Mouse (Mus musculus) liver, adult 2 months (tissue): ENCODE measurements around the gene Zfp113. TPM values are rescaled to one million over a fixed set of nuclear protein-coding genes. Genes with fewer than 3 reads are reported as not detected.
A peak's percentile ranks its signal among the peaks of the same experiment; 100 is the strongest.

Source experiments
- DNase-seq: peaks from one replicate; pipeline ENCODE4 v3.0.0-alpha.2; 2011; ENCODE audit warnings: low read depth, low spot score; ENCODE audit errors: extremely low read depth
- H3K27ac ChIP-seq: fragments of 200-500 bp; replicated peaks from 2 replicates; pipeline ENCODE4 v1.5.1; 2012; ENCODE audit warnings: low read depth, mild to moderate bottlenecking, control low read depth, inconsistent platforms, low read length; ENCODE audit not compliant: insufficient read depth
- H3K27me3 ChIP-seq: fragments of 200-500 bp; 2 replicates; pipeline ENCODE4 v1.6.1; 2012; ENCODE audit warnings: mild to moderate bottlenecking, moderate library complexity, low read length, inconsistent platforms; ENCODE audit not compliant: control insufficient read depth, insufficient read depth
- H3K36me3 ChIP-seq: fragments of 200-500 bp; 2 replicates; pipeline ENCODE4 v1.6.1; 2012; ENCODE audit warnings: low read length, inconsistent platforms; ENCODE audit not compliant: control insufficient read depth, insufficient read depth
- H3K4me1 ChIP-seq: fragments of 200-500 bp; 2 replicates; pipeline ENCODE4 v1.6.1; 2011; ENCODE audit warnings: low read length; ENCODE audit not compliant: control insufficient read depth, insufficient read depth
- H3K4me3 ChIP-seq: fragments of 200-500 bp; 2 replicates; pipeline ENCODE4 v1.5.1; 2011; ENCODE audit warnings: low read depth, mild to moderate bottlenecking, control low read depth, low read length, moderate library complexity; ENCODE audit not compliant: insufficient read depth
- H3K79me2 ChIP-seq: fragments of 200-500 bp; 2 replicates; pipeline ENCODE4 v1.6.1; 2012; ENCODE audit warnings: inconsistent platforms, mild to moderate bottlenecking, low read length, moderate library complexity; ENCODE audit not compliant: control insufficient read depth, insufficient read depth
- H3K9ac ChIP-seq: fragments of 200-500 bp; 2 replicates; pipeline ENCODE4 v1.6.1; 2012; ENCODE audit warnings: low read depth, mild to moderate bottlenecking, control low read depth, inconsistent platforms, low read length
- CTCF ChIP-seq: fragments of 200-500 bp; IDR thresholded peaks from 2 replicates; pipeline ENCODE4 v1.5.1; 2011; ENCODE audit warnings: low read depth, low read length, control low read depth
- POLR2A ChIP-seq: fragments of 200-500 bp; IDR thresholded peaks from 2 replicates; pipeline ENCODE4 v1.6.1; 2011; ENCODE audit warnings: low read length, control low read depth; ENCODE audit not compliant: insufficient read depth; ENCODE audit errors: extremely low read depth
- WGBS: fragments of 180-500 bp; shearing (Covaris S2); methylation state at CpG from one replicate; pipeline ENCODE4 v1.1.7; 2018; 5-methylcytosine and 5-hydroxymethylcytosine counted together
- polyA plus RNA-seq: library from polyadenylated mRNA; depleted of rRNA; stranded (reverse); fragments of >200 nt; gene quantifications from 2 replicates; pipeline ENCODE4 v1.2.3, GENCODE M21; 2012; rRNA removed
- total RNA-seq: library from RNA; depleted of rRNA; stranded (reverse); fragments of >200 nt; gene quantifications from 2 replicates; pipeline ENCODE4 v1.2.3, GENCODE M21; 2014; rRNA removed

Zfp113 gene
- total and polyA plus RNA-seq, 2 experiments: 3.8 to 4.2 TPM

DNA sequence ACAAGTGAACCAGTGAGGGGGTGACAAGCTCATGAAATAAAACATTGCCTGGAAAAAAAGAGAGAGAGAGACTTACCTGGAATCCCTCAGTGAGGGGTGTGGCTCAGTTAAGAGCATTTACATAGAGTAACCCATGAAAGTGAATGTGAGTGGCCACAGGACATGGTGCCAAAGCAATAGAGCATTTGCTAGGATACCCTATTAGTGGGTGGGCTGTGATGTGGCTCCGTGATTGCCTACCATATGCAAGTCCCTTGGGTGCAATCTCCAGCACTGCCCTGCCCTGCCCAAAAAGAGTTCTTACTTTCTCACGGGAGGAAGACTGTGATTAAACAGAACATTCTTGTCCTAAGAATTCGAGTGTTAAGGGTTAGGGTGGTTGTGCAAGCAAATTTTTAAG, 48.4 kb downstream of the Zfp113 start:
- Histone ChIP-seq H3K79me2 (no peaks in the 10 kb centered on the region), H3K27me3 (no peaks in the 10 kb centered on the region), H3K4me1 (no peaks in the 10 kb centered on the region; the same call in 1 of the 2 replicates), H3K4me3 (no peak overlapping the region), H3K9ac (no peak overlapping the region), H3K27ac (no peak overlapping the region), H3K36me3 (peaks cover 20% of the 10 kb centered on the region)
- TF ChIP-seq CTCF (no peak), POLR2A (no peak)
- no peak for DNase-seq
- 68% methylated on average over 3 of the region's 3 CpGs for WGBS

DNA sequence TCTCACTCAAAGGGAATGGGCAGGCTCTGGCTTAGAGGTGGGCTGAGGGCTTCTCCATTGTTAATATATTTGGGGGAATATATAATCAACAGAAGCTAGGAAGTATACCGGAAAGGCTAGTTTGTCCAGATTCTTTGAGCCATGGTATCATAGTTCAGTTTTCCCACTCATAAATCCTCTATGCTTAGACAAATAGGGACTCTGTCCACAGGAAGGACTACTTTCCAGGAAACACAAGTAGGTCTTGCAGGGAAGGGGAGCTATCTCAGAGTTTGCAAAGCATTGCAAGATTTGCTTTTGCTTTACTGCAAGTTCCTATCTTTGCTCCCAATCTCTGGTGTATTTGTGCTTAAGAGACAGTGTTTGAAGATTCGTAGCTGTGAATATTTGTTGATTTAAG, 50.6 kb downstream of the Zfp113 start:
- H3K4me3 ChIP-seq: no peak overlapping the region
- no peak overlapping the region for H3K27ac ChIP-seq
- H3K36me3 ChIP-seq: peaks cover 42% of the 10 kb centered on the region
- TF ChIP-seq CTCF (no peak), POLR2A (no peak)
- no peaks in the 10 kb centered on the region for H3K27me3 ChIP-seq
- H3K9ac ChIP-seq: no peak overlapping the region
- 52% methylated on average over 2 of the region's 2 CpGs for WGBS
- H3K79me2 ChIP-seq: no peaks in the 10 kb centered on the region
- DNase-seq: no peak
- H3K4me1 ChIP-seq: no peaks in the 10 kb centered on the region; the same call in 1 of the 2 replicates

DNA sequence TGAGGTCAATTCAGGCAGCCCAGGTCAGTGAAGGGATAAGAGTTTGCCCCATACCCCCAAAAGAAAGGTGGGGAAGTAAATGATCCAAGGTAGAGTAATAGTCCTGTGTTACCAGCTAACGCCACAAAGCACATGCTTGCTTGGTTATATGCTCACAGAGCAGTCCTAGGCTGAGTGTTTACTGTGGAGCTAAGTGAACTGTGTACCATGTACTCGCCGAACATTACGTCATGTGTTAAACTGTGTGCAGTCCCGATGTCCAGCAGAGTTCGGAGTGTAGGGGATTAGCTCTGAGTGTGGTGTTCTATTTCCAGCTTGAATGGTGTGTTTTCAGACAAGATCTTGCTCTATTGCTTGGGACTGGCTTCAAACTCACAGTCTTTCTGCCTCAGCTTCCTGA, 61.1 kb downstream of the Zfp113 start:
- Histone ChIP-seq H3K4me1 (peaks cover 25% of the 10 kb centered on the region), H3K27ac (peak overlapping the region; percentile 45), H3K9ac (peak overlapping the region; percentile 34), H3K4me3 (no peak overlapping the region), H3K27me3 (no peaks in the 10 kb centered on the region), H3K79me2 (peaks cover 17% of the 10 kb centered on the region; the same call in 1 of the 2 replicates), H3K36me3 (peaks cover 63% of the 10 kb centered on the region)
- peak; percentile 84 for DNase-seq
- TF ChIP-seq POLR2A (no peak), CTCF (no peak)
- 22% methylated on average over 6 of the region's 6 CpGs for WGBS

DNA sequence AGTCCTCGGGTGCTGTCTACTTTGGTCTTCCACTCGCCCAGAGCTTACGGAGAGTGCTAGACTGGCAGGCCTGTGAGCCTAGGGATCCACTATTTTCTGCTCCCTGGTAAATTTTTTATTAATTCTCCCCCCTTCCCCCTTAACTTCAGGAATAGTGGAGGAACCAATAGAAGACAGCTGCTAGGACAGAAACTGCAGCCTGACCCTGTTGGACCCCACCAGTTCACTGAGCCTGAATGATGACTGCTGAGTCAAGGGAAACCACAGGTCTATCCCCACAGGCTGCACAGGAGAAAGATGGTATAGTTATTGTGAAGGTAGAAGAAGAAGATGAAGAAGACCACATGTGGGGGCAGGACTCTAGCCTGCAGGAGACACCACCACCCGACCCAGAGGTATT, 62.8 kb downstream of the Zfp113 start:
- DNase-seq: no peak
- H3K79me2 ChIP-seq: peaks cover 22% of the 10 kb centered on the region; the same call in 1 of the 2 replicates
- H3K27me3 ChIP-seq: no peaks in the 10 kb centered on the region
- H3K4me1 ChIP-seq: peaks cover 35% of the 10 kb centered on the region
- H3K27ac ChIP-seq: no peak overlapping the region
- 87% methylated on average over 4 of the region's 4 CpGs for WGBS
- H3K4me3 ChIP-seq: no peak overlapping the region
- TF ChIP-seq POLR2A (no peak), CTCF (no peak)
- peaks cover 47% of the 10 kb centered on the region for H3K36me3 ChIP-seq
- H3K9ac ChIP-seq: no peak overlapping the region

DNA sequence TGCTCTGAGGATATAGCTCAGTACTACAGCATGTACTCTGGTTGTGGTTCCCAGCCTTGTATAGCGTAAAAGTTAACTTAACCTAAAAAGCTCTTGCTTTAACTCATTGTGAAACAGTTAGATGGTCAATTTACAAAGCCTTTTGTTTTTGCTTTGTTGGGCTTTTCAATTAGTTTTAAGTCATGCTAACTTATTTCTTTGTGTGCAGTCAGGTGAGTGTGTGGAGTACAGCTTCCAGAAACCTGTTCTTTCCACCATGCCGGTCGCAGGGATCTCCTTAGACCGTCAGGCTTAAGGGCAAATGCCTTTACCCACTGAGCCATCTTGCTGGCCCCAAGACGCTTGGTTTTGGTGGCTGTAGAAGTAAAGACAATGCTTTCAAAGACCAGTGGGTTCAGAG, 64.8 kb downstream of the Zfp113 start:
- Histone ChIP-seq H3K9ac (no peak overlapping the region), H3K27ac (0 out of 2 replicates have a peak overlapping the region, but pooled peaks have one; percentile 20), H3K27me3 (no peaks in the 10 kb centered on the region), H3K36me3 (peaks cover 33% of the 10 kb centered on the region), H3K4me3 (no peak overlapping the region), H3K79me2 (peaks cover 22% of the 10 kb centered on the region; the same call in 1 of the 2 replicates), H3K4me1 (peaks cover 39% of the 10 kb centered on the region)
- 93% methylated on average over 5 of the region's 5 CpGs for WGBS
- no peak for DNase-seq
- no peak for TF ChIP-seq POLR2A
- TF ChIP-seq CTCF: no peak

DNA sequence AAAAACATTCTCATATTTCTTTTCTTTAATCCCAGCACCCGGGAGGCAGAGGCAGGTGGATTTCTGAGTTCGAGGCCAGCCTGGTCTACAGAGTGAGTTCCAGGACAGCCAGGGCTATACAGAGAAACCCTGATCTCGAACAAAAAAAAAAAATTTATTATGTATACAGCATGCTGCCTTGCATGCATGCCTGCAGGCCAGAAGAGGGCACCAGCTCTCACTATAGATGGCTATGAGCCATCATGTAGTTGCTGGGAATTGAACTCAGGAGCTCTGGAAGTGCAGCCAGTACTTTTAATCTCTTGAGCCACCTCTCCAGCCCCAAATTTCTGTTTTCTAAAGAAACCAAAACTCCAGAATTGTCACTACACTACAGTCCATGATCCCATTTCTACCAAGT, 65.3 kb downstream of the Zfp113 start:
- Histone ChIP-seq H3K79me2 (peaks cover 26% of the 10 kb centered on the region; the same call in 1 of the 2 replicates), H3K27ac (peak overlapping the region; percentile 19; the same call in 1 of the 2 replicates), H3K27me3 (no peaks in the 10 kb centered on the region), H3K4me3 (no peak overlapping the region; the same call in 1 of the 2 replicates), H3K4me1 (peaks cover 39% of the 10 kb centered on the region), H3K36me3 (peaks cover 30% of the 10 kb centered on the region), H3K9ac (no peak overlapping the region)
- DNase-seq: peak; percentile 27
- TF ChIP-seq CTCF (peak; percentile 59; the same call in 1 of the 2 replicates), POLR2A (no peak)
- WGBS: 50% methylated on average over 3 of the region's 3 CpGs

Other genes starting within 250 kb of the Zfp113 start
- gene Cyp3a13, start 234.1 kb downstream of the Zfp113 start, total RNA-seq: 141 and 173 TPM in 2 replicates
- gene Cyp3a13, start 234.1 kb downstream of the Zfp113 start, polyA plus RNA-seq: 22.9 and 28.6 TPM in 2 replicates
- 0.47 and 0.55 TPM in 2 replicates for gene Gjc3, start 192.6 kb downstream of the Zfp113 start, total RNA-seq
- gene Gjc3, start 192.6 kb downstream of the Zfp113 start, polyA plus RNA-seq: 0.18 and 0.44 TPM in 2 replicates
- 1,462 and 1,614 TPM in 2 replicates for gene Azgp1, start 174.2 kb downstream of the Zfp113 start, total RNA-seq
- gene Azgp1, start 174.2 kb downstream of the Zfp113 start, polyA plus RNA-seq: 1,097 and 1,209 TPM in 2 replicates
- not detected in 2 replicates for gene Smok3a, start 134.5 kb downstream of the Zfp113 start, total RNA-seq
- not detected in 2 replicates for gene Smok3a, start 134.5 kb downstream of the Zfp113 start, polyA plus RNA-seq
- gene Smok3b, start 134.3 kb downstream of the Zfp113 start, total RNA-seq: 0.37 TPM in 1 of 2 replicates, not detected in the other
- not detected in 2 replicates for gene Smok3b, start 134.3 kb downstream of the Zfp113 start, polyA plus RNA-seq
- gene Smok3c, start 102.5 kb downstream of the Zfp113 start, total RNA-seq: not detected in 2 replicates
- not detected in 2 replicates for gene Smok3c, start 102.5 kb downstream of the Zfp113 start, polyA plus RNA-seq
- 22.2 and 24.3 TPM in 2 replicates for gene Zkscan1, start 70.7 kb downstream of the Zfp113 start, total RNA-seq
- 3.1 and 3.9 TPM in 2 replicates for gene Zkscan1, start 70.7 kb downstream of the Zfp113 start, polyA plus RNA-seq
- 8.9 and 10.2 TPM in 2 replicates for gene Zscan21, start 38.8 kb downstream of the Zfp113 start, total RNA-seq
- 6.0 and 6.8 TPM in 2 replicates for gene Zscan21, start 38.8 kb downstream of the Zfp113 start, polyA plus RNA-seq
- gene Cops6, start 5.3 kb upstream of the Zfp113 start, total RNA-seq: 61.9 and 74.4 TPM in 2 replicates
- gene Cops6, start 5.3 kb upstream of the Zfp113 start, polyA plus RNA-seq: 109 and 118 TPM in 2 replicates
- 9.6 and 12.3 TPM in 2 replicates for gene Ap4m1, start 16.3 kb upstream of the Zfp113 start, total RNA-seq
- 9.1 and 14.8 TPM in 2 replicates for gene Ap4m1, start 16.3 kb upstream of the Zfp113 start, polyA plus RNA-seq
- gene Mcm7, start 16.7 kb upstream of the Zfp113 start, total RNA-seq: 11.0 and 14.8 TPM in 2 replicates
- gene Mcm7, start 16.7 kb upstream of the Zfp113 start, polyA plus RNA-seq: 9.7 and 12.4 TPM in 2 replicates
- 14.2 and 14.9 TPM in 2 replicates for gene Taf6, start 31.7 kb upstream of the Zfp113 start, total RNA-seq
- gene Taf6, start 31.7 kb upstream of the Zfp113 start, polyA plus RNA-seq: 29.9 and 32.7 TPM in 2 replicates
- 4.9 and 5.0 TPM in 2 replicates for gene Cnpy4, start 31.7 kb upstream of the Zfp113 start, total RNA-seq
- 1.3 and 1.7 TPM in 2 replicates for gene Cnpy4, start 31.7 kb upstream of the Zfp113 start, polyA plus RNA-seq
- gene Mblac1, start 38.6 kb upstream of the Zfp113 start, total RNA-seq: 1.0 and 1.1 TPM in 2 replicates
- gene Mblac1, start 38.6 kb upstream of the Zfp113 start, polyA plus RNA-seq: 2.1 and 2.7 TPM in 2 replicates
- not detected in 2 replicates for gene Nxpe5, start 70.2 kb upstream of the Zfp113 start, total RNA-seq
- 0.04 and 0.07 TPM in 2 replicates for gene Nxpe5, start 70.2 kb upstream of the Zfp113 start, polyA plus RNA-seq
- gene Lamtor4, start 99.7 kb upstream of the Zfp113 start, total RNA-seq: 99.9 and 105 TPM in 2 replicates
- 177 and 206 TPM in 2 replicates for gene Lamtor4, start 99.7 kb upstream of the Zfp113 start, polyA plus RNA-seq
- 3.1 and 3.2 TPM in 2 replicates for gene BC037034, start 108.3 kb upstream of the Zfp113 start, total RNA-seq
- 16.8 and 24.1 TPM in 2 replicates for gene BC037034, start 108.3 kb upstream of the Zfp113 start, polyA plus RNA-seq
- gene Gal3st4, start 117.1 kb upstream of the Zfp113 start, total RNA-seq: not detected in 2 replicates
- not detected in 2 replicates for gene Gal3st4, start 117.1 kb upstream of the Zfp113 start, polyA plus RNA-seq
- not detected in 2 replicates for gene Gm43720, start 124.2 kb upstream of the Zfp113 start, total RNA-seq
- gene Gm43720, start 124.2 kb upstream of the Zfp113 start, polyA plus RNA-seq: not detected in 2 replicates
- gene Gpc2, start 124.3 kb upstream of the Zfp113 start, total RNA-seq: 0.09 TPM in 1 of 2 replicates, not detected in the other
- gene Gpc2, start 124.3 kb upstream of the Zfp113 start, polyA plus RNA-seq: 0.15 and 0.18 TPM in 2 replicates
- 0.07 and 0.09 TPM in 2 replicates for gene Stag3, start 124.5 kb upstream of the Zfp113 start, total RNA-seq
- gene Stag3, start 124.5 kb upstream of the Zfp113 start, polyA plus RNA-seq: 0.09 TPM in 1 of 2 replicates, not detected in the other
- 0.92 and 0.94 TPM in 2 replicates for gene Pvrig, start 186.2 kb upstream of the Zfp113 start, total RNA-seq
- 0.25 and 0.50 TPM in 2 replicates for gene Pvrig, start 186.2 kb upstream of the Zfp113 start, polyA plus RNA-seq